Mouse (Mus musculus) G1E-ER4 (cell line): ENCODE measurements around the gene Cd9. TPM values are rescaled to one million over a fixed set of nuclear protein-coding genes. Genes with fewer than 3 reads are reported as not detected.

ENCODE experiments used
- GATA1 ChIP-seq: IDR thresholded peaks from one replicate; pipeline ENCODE4 v1.8.0; 2012; ENCODE audit warnings: low read length, inconsistent platforms
- polyA plus RNA-seq: library from polyadenylated mRNA; stranded (reverse); fragments of >175 nt; gene quantifications from 2 replicates; pipeline ENCODE4 v1.2.3, GENCODE M21; 2012

Gene Cd9
- polyA plus RNA-seq, 1 experiment: not detected

DNA sequence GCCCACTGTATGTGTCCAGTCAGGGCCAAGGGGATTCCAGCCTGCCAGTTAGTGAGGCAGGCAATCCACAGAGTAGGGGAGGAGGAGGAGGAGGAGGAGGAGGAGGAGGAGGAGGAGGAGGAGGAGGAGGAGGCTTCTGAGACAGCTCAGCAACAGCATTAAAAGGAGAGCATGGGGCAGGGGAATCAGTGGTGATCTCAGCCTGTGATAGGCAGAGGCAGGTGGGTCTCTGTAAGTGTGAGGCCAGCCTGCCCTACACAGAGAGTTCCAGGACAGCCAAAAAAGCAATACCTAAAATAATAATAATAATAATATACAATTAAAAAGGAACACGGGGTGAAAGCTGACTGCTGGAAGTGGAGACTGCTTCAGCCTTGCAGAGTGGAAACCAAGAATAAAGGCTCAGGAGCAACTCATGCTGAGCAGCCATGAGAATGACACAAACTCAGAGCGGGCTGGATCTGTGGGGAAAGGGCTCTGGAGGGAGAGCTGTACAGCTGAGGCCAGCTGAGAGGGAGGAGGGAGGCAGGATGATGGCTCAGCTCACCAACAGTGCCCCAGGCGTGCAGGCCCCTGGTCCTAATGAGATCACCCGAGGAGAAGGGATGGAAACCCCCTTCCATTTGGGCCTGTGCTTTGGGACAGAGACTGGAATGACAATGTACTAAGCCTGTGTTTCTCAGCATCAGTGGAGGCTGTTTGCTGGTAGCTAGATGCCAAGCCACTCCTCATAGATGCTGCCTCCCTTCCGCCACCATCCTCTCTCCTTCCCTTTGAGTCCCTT is 59.7 kb downstream of the Cd9 start:
- TF ChIP-seq GATA1: no peak

- no peak for TF ChIP-seq GATA1
Observed at GRCm38 (mm10) chr6:125433704-125434447, 60.7 kb downstream of the Cd9 start.

DNA sequence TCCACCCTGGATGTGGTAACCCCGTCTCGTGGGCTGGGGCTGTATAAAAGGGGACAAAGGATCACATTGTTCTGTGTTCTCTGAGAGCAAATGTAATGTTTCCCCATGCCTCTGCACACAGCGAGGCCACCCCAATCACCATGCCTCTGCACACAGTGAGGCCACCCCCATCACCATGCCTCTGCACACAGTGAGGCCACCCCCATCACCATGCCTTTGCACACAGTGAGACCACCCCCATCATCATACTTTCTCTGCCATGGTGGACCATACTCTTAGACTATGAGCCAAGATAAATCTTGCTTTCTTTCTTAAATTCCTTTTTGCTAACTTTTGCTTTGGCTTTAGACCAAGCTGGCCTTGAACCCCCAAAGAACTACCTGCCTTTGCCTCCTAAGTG is 61.3 kb downstream of the Cd9 start:
- TF ChIP-seq GATA1: no peak

DNA sequence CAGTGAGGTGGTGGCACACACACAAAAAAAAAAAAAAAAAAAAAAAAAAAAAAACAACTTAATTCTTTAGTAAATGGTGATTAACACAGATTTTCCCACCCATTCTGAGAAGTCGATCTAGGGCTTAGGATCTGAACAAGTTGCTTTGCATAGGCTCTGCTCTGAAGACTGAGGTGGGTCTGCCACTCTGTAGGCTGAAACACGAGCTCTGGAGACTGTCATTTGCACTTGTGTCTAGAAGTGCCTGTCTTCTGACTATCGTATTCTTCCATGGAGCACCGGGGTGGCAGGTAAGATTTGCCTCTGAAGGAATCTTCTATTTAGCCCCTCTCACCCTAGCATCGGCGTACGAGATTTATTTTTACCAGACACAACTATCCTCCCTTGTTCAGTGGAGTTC is 62.1 kb downstream of the Cd9 start:
- no peak for TF ChIP-seq GATA1

DNA sequence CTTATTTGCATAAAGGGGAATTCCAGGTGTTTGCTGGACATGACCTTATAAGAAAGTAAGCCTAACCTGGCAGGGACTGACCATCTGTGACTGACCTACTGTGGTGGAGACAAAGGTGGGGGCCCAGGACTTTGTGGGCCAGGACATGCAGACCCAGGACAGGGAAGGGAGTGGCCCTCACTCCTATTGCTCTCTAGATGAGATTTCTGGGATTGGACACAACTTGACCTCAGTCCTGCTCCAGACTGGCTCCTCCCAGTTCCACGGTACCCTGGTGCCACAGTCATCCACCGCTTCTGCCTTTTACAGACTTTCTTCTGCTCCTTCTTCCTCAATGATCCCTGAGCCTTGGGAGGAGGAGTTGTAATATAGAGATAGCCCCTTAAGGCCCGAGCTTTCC is 63.6 kb downstream of the Cd9 start:
- TF ChIP-seq GATA1: no peak

GRCm38 (mm10) chr6:125430358-125430958 is 64.1 kb downstream of the Cd9 start:
- no peak for TF ChIP-seq GATA1

GRCm38 (mm10) chr6:125429741-125430140 is 64.8 kb downstream of the Cd9 start:
- no peak for TF ChIP-seq GATA1

DNA sequence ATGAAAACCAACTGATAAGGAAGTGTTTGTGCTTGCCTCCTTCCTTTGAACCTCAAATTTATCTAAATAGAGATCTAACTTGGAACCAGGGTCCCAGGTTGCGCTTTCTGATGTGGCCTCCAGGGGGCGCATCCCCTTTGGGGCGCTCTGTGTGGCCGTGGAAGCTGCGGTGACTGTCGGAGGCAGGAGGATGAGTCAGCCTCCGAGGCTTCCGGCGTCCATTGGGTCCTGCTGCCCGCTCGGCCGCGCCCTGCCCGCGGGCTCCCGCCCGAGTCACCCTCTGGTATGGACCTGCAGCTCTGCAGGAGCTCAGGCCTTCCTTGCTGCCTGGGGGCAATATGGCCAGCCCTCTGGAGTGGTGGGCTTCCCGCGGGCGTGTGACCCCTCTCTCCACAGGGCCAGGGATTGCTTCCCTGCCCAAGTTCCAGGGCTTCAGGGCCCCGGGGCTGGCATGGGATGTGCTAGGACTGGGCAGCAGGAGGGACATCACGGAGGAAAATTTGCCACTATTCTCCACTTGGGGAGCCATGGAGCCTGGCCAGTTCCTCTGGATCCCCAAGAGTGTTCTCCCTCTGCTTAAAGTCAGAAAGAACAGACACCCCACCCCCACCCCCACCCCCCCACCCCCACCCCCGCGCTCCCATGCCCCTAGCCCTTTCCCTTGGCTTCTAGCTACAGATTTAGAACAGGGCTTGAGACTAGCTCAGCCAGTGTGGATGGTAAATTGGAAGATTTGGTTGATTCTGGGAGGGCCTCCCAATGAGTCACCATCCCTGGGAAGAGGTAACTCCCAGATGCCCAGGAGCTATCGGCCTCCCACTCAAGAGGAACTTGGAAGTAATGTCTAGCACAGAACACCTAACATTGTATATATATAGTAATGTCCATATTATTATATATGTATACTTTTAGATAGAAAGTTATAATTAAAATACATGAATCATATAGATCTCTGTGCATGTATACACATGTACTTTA is 67.9 kb downstream of the Cd9 start:
- TF ChIP-seq GATA1: no peak

GRCm38 (mm10) chr6:125425205-125426090 is 69.1 kb downstream of the Cd9 start:
- no peak for TF ChIP-seq GATA1

GRCm38 (mm10) chr6:125424156-125424555 is 70.4 kb downstream of the Cd9 start:
- no peak for TF ChIP-seq GATA1

DNA sequence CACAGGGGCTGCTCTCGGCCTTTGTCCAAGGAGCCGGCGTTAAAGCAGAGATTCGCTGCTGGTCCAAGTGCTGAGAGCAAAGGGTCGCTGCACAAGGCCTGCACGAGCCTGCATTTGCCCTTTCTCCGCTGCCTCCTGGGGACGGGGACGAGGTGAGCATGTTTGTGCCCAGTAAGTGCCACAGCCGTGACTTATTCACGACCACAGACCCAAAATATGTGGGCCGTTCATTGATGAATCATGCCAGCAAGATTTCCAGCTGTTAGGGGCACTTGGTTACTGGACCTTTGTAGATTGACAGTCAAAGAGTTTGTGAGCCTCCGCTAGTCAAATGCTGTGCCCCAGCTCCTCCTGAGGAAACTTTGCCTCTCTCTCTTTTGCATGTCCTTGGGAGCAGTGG is 71.1 kb downstream of the Cd9 start:
- TF ChIP-seq GATA1: no peak

GRCm38 (mm10) chr6:125423099-125423498 is 71.5 kb downstream of the Cd9 start:
- TF ChIP-seq GATA1: no peak

DNA sequence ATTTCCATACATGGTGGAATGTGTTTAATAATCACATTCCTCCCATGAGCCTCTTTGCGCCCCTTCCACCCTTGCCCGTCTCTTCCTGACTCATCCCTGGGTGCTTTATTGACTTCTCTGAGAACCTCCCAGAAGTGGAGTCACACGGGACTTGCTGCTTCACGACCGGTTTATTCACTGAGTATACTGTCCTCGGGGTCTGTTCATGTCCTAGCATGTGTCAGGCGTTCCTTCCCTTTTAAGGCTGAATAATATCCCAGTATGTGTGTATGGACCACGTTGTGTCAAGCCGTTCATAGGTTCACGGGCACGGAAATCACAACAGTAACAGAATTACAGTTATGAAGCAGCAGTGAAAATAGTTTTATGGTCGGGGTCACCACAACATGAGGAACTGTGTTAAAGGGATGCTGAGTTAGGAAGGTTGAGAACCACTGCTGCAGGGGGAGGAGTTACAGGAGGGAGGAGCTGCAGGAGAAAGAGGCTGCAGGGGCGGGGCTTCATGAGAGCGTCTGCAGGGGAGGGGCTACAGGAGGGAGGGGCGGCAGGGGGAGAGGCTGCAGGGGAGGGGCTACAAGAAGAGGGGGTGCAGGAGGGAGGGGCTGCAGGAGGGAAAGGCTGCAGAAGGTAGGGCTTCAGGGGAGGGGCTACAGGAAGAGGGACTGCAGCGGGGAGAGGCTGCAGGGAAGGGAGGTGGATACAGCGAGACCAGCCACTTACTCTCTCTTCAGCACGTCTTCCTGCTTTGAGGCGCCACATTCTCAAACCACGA is 72.4 kb downstream of the Cd9 start:
- TF ChIP-seq GATA1: no peak
